Mouse (Mus musculus): ENCODE data around the gene Tax1bp3. TPM values are rescaled to one million over a fixed set of nuclear protein-coding genes. Genes with fewer than 3 reads are reported as not detected.

The Tax1bp3 gene
- polyA plus RNA-seq, 3 experiments from 2014 or later, result 20.9 to 43.7 (median 25.2) TPM

DNA sequence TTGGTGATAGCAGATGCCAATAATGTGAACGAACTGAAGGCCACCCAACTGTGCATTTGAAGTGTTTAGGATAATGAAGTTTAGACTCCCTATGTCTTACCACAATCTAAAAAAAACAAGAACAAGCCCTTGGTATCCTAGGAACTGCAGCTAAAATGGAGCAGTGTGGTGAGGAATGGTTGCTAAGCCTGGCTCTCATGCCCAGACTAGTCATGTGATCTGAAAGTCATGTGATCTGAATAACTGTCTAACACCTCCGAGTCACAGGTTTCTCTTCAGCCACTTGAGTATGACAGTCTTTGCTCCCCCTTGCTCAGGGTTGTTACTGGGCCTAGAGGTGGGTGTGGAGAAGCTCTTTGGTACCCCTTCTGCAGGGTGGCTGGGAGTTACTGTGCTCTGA is 55.6 kb downstream of the Tax1bp3 start:
- ATAC-seq, result no peak

Other genes starting within 250 kb of the Tax1bp3 start
- 100 to 1,000 TPM in 1 of 3 experiments, 10 to 100 TPM in 2; 61.5 to 121 (median 72.5) TPM for gene Atp2a3, start 215.9 kb upstream of the Tax1bp3 start, polyA plus RNA-seq (2017; shearing (Covaris generic))
- gene P2rx1, start 178.0 kb upstream of the Tax1bp3 start, polyA plus RNA-seq (2017; shearing (Covaris generic)), result not detected
- 1 to 10 TPM in 2 of 3 experiments, under 1 TPM in 1; 0.92 to 3.2 (median 3.0) TPM for gene Camkk1, start 158.1 kb upstream of the Tax1bp3 start, polyA plus RNA-seq (2017; shearing (Covaris generic))
- 10 to 100 TPM; 12.6 to 21.1 (median 19.4) TPM for gene Ncbp3, start 129.3 kb upstream of the Tax1bp3 start, polyA plus RNA-seq (2017; shearing (Covaris generic))
- gene Itgae, start 86.5 kb upstream of the Tax1bp3 start, polyA plus RNA-seq (2017; shearing (Covaris generic)), result 100 to 1,000 TPM in 2 of 3 experiments, 10 to 100 TPM in 1; 30.7 to 110 (median 101) TPM
- gene Haspin, start 38.8 kb upstream of the Tax1bp3 start, polyA plus RNA-seq (2017; shearing (Covaris generic)), result 10 to 100 TPM in 1 of 3 experiments, 1 to 10 TPM in 2; 6.7 to 11.1 (median 8.1) TPM
- under 1 TPM in 2 of 3 experiments, not detected in 1; 0.23 to 0.24 TPM for gene P2rx5, start 16.7 kb upstream of the Tax1bp3 start, polyA plus RNA-seq (2017; shearing (Covaris generic))
- 10 to 100 TPM; 43.7 to 57.0 (median 49.4) TPM for gene Emc6, start within 50 bp of the Tax1bp3 start, polyA plus RNA-seq (2017; shearing (Covaris generic))
- 10 to 100 TPM in 2 of 3 experiments, 1 to 10 TPM in 1; 7.4 to 11.4 (median 11.3) TPM for gene Ctns, start 22.0 kb downstream of the Tax1bp3 start, polyA plus RNA-seq (2017; shearing (Covaris generic))
- gene Shpk, start 22.4 kb downstream of the Tax1bp3 start, polyA plus RNA-seq (2017; shearing (Covaris generic)), result 1 to 10 TPM; 1.7 to 3.3 (median 2.7) TPM
- not detected for gene Trpv1, start 57.2 kb downstream of the Tax1bp3 start, polyA plus RNA-seq (2017; shearing (Covaris generic))
- gene Trpv3, start 90.3 kb downstream of the Tax1bp3 start, polyA plus RNA-seq (2017; shearing (Covaris generic)), result not detected
- gene Aspa, start 152.5 kb downstream of the Tax1bp3 start, polyA plus RNA-seq (2017; shearing (Covaris generic)), result not detected
- gene Gm49340, start 152.7 kb downstream of the Tax1bp3 start, polyA plus RNA-seq (2017; shearing (Covaris generic)), result not detected
- gene Spata22, start 152.7 kb downstream of the Tax1bp3 start, polyA plus RNA-seq (2017; shearing (Covaris generic)), result not detected
- gene Olfr20, start 173.7 kb downstream of the Tax1bp3 start, polyA plus RNA-seq (2017; shearing (Covaris generic)), result not detected
- gene Olfr376, start 194.2 kb downstream of the Tax1bp3 start, polyA plus RNA-seq (2017; shearing (Covaris generic)), result not detected
- not detected for gene Olfr1, start 222.5 kb downstream of the Tax1bp3 start, polyA plus RNA-seq (2017; shearing (Covaris generic))

All from inflammation-experienced regulatory T-cells, adult 6 months (primary cell).